Mouse (Mus musculus) embryonic facial prominence, embryonic 15.5 days (tissue): ENCODE measurements around the gene Il11ra1. TPM values are rescaled to one million over a fixed set of nuclear protein-coding genes. Genes with fewer than 3 reads are reported as not detected.
"Not testable (repeated sequence)": the region's sequence is repeated elsewhere in the genome, so short reads cannot be mapped to it uniquely, and the experiment has no call there.

Source experiments
- ATAC-seq: fragments of 200-750 bp; cut with Nextera tagmentation; 2 replicates; pipeline ENCODE4 v1.8.0; 2017; ENCODE audit warnings: low read depth, moderate TSS enrichment; ENCODE audit not compliant: insufficient number of reproducible peaks, low FRiP score, low TSS enrichment
- H3K27ac ChIP-seq: fragments of 300-500 bp; sonication (generic); replicated peaks from 2 replicates; pipeline ENCODE4 v1.5.1; 2015; ENCODE audit warnings: mild to moderate bottlenecking, inconsistent platforms
- H3K27me3 ChIP-seq: fragments of 300-500 bp; sonication (generic); 2 replicates; pipeline ENCODE4 v1.6.1; 2015; ENCODE audit warnings: inconsistent platforms
- H3K36me3 ChIP-seq: fragments of 300-500 bp; sonication (generic); 2 replicates; pipeline ENCODE4 v1.6.1; 2015; ENCODE audit warnings: mild to moderate bottlenecking, inconsistent platforms
- H3K4me1 ChIP-seq: fragments of 300-500 bp; sonication (generic); 2 replicates; pipeline ENCODE4 v1.6.1; 2015; ENCODE audit warnings: inconsistent platforms
- H3K4me2 ChIP-seq: fragments of 300-500 bp; sonication (generic); replicated peaks from 2 replicates; pipeline ENCODE4 v1.6.1; 2015; ENCODE audit warnings: mild to moderate bottlenecking, inconsistent platforms
- H3K4me3 ChIP-seq: fragments of 300-500 bp; sonication (generic); replicated peaks from 2 replicates; pipeline ENCODE4 v1.5.1; 2015; ENCODE audit warnings: mild to moderate bottlenecking, inconsistent platforms
- H3K9ac ChIP-seq: fragments of 300-500 bp; sonication (generic); 2 replicates; pipeline ENCODE4 v1.6.1; 2015; ENCODE audit warnings: inconsistent platforms
- H3K9me3 ChIP-seq: fragments of 300-500 bp; sonication (generic); replicated peaks from 2 replicates; pipeline ENCODE4 v1.6.1; 2016; ENCODE audit warnings: inconsistent platforms
- WGBS: fragments of 180-500 bp; shearing (Covaris S2); methylation state at CpG from one replicate; pipeline ENCODE4 v1.1.7; 2015; 5-methylcytosine and 5-hydroxymethylcytosine counted together
- polyA plus RNA-seq: library from polyadenylated mRNA; unstranded; fragments of >200 nt; fragmentation: Nextera tagmentation; extraction: Ambion mirVana; gene quantifications from 2 replicates; pipeline ENCODE4 v1.2.1, GENCODE M21; 2015

Il11ra1 gene
- polyA plus RNA-seq, 1 experiment from 2014 or later: 407 TPM

DNA sequence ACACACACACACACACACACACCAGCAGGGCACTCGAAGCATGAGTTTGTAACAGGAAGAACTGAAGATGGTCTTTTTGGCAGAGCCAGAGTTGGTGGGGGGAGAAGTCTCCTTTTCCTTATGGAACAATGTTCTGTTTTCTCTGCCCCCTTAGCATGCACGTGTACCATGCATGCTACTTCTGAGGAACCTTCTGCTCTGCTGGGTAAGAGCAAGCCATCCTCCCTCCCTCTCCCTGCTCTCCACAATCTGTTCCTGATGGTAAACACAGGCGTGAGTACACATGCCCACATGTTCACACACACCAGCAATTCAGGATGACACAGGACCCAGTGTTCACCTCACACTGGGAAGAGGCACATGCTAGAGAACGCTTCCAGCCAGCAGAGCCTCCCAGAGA is 18.6 kb upstream of the Il11ra1 start:
- ATAC-seq: no peak
- Histone ChIP-seq H3K27me3 (no peaks in the 10 kb centered on the region), H3K36me3 (no peaks in the 10 kb centered on the region), H3K4me1 (peaks cover 55% of the 10 kb centered on the region), H3K4me3 (no peak overlapping the region), H3K27ac (no peak overlapping the region), H3K9me3 (no peaks in the 10 kb centered on the region), H3K9ac (no peak overlapping the region), H3K4me2 (no peak overlapping the region)
- WGBS: 40% methylated on average over 4 of the region's 4 CpGs

DNA sequence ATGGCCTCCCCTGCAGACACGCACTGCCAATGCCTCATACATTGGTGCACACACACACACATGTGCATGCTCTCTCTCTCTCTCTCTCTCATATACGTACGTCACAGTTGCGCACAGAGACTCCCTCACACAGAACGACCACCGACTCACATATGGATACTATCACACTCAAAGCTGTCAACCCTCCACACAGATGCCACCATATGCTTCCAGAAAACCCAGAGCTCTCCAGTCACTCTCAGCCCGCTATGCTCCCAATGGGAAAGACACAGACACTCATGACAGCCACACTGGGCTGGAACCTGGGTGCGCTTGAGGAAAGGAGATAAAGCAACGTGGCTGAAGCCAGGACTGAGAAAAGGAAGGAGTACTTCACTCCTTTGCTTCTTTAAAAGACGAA is 17.8 kb upstream of the Il11ra1 start:
- no peak overlapping the region for H3K4me2 ChIP-seq
- H3K4me1 ChIP-seq: peaks cover 48% of the 10 kb centered on the region
- no peak overlapping the region for H3K9ac ChIP-seq
- no peak overlapping the region for H3K4me3 ChIP-seq
- no peaks in the 10 kb centered on the region for H3K36me3 ChIP-seq
- ATAC-seq: no peak
- H3K27ac ChIP-seq: no peak overlapping the region
- H3K27me3 ChIP-seq: no peaks in the 10 kb centered on the region
- H3K9me3 ChIP-seq: no peaks in the 10 kb centered on the region
- WGBS: 61% methylated on average over 10 of the region's 10 CpGs

DNA sequence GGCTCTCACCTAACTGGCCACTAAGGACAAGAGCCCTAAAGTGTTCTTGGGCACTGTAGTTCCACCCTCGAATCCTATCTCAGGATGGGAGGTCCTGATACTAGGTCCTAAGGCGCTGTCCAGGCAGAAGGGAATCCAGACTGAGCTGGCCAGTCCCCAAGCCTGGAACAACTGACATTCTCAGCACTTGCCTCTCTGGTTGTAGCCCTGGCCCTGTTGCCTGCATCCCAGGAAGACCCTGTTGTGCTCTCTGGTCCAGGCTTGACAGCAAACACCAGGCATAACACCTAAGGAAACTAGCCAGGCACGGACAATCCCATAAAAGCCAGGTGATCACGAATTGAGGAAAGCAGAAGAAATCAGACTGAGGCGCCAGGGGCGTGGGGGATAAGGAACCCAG is 17.0 kb upstream of the Il11ra1 start:
- WGBS: 37% methylated on average over 6 of the region's 6 CpGs
- 0 out of 2 replicates have a peak overlapping the region, but pooled peaks have one; percentile 5 for H3K27ac ChIP-seq

DNA sequence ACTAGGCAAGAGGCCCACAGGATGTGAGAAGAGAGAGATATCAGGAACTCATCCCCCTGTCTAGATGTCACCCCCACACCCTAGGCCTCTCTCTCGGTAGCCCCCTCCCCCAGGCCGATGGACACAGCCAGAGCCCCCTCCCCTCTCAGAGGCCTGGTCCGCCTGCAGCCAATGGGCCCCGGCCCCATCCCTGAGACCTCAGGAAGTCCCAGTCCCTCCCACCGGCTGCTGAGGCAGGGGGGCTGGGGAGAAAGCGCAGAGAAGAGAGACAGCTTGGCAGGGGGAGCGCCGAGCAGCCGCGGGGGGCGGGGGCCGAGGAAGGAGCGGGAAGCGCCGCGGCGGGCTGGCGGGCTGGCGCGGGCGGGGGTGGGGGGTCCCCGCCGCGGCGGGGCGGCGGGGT is 16.5 kb upstream of the Il11ra1 start:
- H3K27me3 ChIP-seq, H3K9me3 ChIP-seq, H3K9ac ChIP-seq, H3K27ac ChIP-seq, H3K36me3 ChIP-seq: not testable (repeated sequence)
- H3K4me3 ChIP-seq: peak overlapping the region; percentile 25; the same call in 1 of the 2 replicates
- H3K4me1 ChIP-seq: peaks cover 40% of the 10 kb centered on the region
- ATAC-seq: peak; percentile 30; the same call in 1 of the 2 replicates
- H3K4me2 ChIP-seq: peak overlapping the region; percentile 41
- WGBS: 2% methylated on average over 19 of the region's 27 CpGs

More for the DNA sequence above, 17.0 kb upstream of the Il11ra1 start:
- H3K27me3 ChIP-seq: no peaks in the 10 kb centered on the region
- H3K4me1 ChIP-seq: peaks cover 40% of the 10 kb centered on the region
- H3K4me2 ChIP-seq: no peak overlapping the region; the same call in 1 of the 2 replicates
- no peaks in the 10 kb centered on the region for H3K36me3 ChIP-seq
- no peaks in the 10 kb centered on the region for H3K9me3 ChIP-seq
- no peak overlapping the region for H3K4me3 ChIP-seq
- H3K9ac ChIP-seq: no peak overlapping the region
- ATAC-seq: no peak

DNA sequence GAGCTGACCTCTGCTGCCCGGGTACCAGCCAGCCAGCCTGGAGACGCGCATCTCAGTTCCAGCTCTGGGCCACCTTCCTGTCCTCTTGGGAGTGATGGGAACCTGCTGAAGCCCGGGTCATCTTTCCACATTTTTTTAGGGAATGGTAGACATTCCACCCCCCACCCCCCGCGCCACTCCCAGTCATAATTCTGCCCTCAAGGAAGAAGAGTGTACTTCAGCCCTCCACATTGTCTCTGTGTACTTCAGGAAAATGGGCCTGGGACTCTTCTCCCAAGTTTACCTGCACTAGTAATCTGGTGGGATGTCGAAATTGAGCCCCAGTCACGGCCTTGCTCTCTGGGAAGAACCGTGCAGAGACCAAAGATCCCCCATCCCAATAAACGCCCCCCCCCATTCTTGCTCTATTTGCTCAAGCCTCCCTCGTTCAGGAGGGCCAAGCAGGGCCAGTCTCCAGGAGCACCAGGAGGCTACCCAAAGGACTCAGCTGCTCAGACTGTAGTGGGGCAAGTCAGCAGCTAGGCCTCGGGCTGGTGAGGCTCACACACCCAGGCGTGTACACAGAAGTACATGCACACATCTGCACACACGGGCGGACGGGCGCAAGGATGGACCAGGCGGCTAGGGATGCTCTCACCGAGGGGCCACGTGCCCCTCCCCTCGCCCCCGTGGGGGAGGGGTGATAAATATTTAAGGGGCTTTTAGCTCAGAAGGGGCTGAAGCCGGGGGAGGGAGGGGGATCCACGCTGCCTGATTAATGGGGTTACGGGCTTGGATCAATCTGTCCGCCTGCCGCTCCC is 15.5 kb upstream of the Il11ra1 start:
- ATAC-seq, H3K9me3 ChIP-seq, H3K27ac ChIP-seq, H3K9ac ChIP-seq, H3K27me3 ChIP-seq, H3K36me3 ChIP-seq: not testable (repeated sequence)
- H3K4me3 ChIP-seq: 0 out of 2 replicates have a peak overlapping the region, but pooled peaks have one; percentile 13
- 11% methylated on average over 27 of the region's 27 CpGs for WGBS
- H3K4me1 ChIP-seq: peaks cover 32% of the 10 kb centered on the region
- peak overlapping the region; percentile 34 for H3K4me2 ChIP-seq

DNA sequence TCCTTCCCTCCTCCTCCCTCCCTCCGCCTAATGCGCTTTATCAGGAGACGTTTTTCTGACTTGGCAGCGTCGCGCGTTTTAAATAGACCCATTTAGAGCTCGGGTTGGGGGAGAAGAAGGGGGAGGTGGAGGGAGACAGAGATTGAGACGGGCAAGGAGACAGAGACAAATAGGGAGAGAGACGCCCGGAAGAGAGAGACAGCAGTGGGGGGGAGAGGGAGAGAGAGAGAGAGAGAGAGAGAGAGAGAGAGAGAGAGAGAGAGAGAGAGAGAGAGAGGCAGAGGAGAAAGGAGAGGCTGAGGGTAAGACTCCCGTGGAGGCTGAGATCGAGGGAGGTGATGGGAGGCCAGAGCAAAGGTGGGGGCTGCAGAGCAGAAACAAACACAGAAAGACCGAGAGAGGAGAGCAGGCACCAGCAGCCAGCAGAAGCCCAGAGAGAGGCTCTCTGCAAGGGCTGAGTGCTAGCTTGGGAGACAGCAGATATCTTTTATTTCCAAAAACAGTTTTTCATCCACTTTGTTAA is 14.8 kb upstream of the Il11ra1 start:
- not testable (repeated sequence) for H3K9ac ChIP-seq, ATAC-seq, H3K36me3 ChIP-seq, H3K27ac ChIP-seq, H3K4me2 ChIP-seq, H3K4me3 ChIP-seq, H3K27me3 ChIP-seq, H3K9me3 ChIP-seq
- peaks cover 25% of the 10 kb centered on the region for H3K4me1 ChIP-seq
- WGBS: 3% methylated on average over 11 of the region's 14 CpGs

DNA sequence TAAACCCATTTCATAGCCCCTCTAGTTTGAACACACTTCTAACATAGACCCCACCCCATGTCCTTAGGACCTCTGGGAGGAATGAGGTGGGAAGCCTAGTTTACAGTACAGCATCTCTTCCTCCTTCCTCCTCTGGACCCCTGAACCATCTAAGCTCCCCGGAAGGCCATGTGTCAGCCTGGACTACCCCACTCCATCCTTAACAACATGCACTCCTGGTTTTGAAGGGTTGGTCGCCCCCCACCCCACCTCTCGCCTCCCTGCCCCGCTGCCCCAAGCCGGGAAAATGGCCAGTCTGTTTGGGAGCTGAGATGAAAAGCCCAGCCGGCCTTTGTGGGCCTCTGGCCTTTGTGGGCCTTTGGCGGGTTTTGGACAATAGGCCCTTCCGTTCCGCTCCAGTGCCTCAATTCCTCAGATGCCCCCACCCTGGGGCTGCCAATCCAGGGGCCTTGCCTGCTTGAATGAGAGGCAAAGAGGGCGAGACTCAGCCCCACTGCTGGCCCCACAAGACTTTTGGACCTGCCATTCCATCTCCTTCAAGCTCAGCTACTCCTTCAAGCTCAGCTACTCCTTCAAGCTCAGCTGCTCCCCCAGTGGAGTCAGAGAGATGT is 13.8 kb upstream of the Il11ra1 start:
- H3K9ac ChIP-seq, ATAC-seq, H3K36me3 ChIP-seq, H3K27me3 ChIP-seq, H3K4me2 ChIP-seq, H3K4me3 ChIP-seq, H3K9me3 ChIP-seq, H3K27ac ChIP-seq: not testable (repeated sequence)
- H3K4me1 ChIP-seq: peaks cover 17% of the 10 kb centered on the region
- 55% methylated on average over 10 of the region's 10 CpGs for WGBS

DNA sequence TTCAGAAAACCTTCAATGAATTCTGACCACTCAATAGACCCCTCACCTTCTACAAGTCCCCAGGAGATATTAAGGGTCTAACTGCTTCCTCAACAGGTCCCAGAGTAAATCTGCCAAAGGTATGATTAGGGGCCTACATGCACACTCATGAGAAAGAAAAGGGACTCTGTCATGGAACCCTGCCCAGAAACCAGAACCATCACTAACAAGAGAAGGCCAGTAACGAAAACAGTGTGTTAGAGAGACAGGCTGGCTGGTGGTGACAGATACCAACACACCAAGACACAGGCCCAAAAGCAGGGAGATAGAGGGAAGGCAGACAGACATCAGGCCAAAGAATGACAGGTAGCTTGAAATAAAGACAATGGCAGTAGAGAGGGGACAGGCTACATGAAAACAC is 11.2 kb upstream of the Il11ra1 start:
- H3K4me2 ChIP-seq, H3K9me3 ChIP-seq, ATAC-seq, H3K4me3 ChIP-seq, H3K4me1 ChIP-seq, H3K27ac ChIP-seq, H3K36me3 ChIP-seq, H3K9ac ChIP-seq, H3K27me3 ChIP-seq: not testable (repeated sequence)
- WGBS: 32% methylated on average over 1 of the region's 1 CpGs

DNA sequence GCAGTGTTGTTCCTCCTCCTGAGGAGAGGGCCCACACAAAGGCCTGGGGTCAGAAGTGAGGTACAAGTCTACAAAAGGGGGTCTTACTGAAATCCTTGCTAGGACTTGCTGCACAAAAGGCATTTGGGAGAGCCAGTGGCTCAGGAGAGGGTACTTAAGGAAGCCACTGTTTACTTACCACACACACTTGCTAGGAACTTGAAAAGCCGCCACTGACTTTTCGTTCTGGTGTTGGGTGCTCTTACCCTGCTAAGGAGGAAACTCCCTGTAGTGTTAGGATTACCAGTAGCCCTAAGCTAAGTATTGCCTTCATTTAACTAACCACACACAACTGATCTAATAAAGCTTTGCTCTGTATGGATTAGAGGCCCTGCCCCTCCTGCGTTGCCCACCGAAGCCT is 9.8 kb upstream of the Il11ra1 start:
- H3K9me3 ChIP-seq, ATAC-seq, H3K27me3 ChIP-seq, H3K4me3 ChIP-seq, H3K9ac ChIP-seq, H3K4me1 ChIP-seq, H3K36me3 ChIP-seq, H3K4me2 ChIP-seq, H3K27ac ChIP-seq: not testable (repeated sequence)
- WGBS: no CpG with 5 or more reads among the region's 4 CpGs

DNA sequence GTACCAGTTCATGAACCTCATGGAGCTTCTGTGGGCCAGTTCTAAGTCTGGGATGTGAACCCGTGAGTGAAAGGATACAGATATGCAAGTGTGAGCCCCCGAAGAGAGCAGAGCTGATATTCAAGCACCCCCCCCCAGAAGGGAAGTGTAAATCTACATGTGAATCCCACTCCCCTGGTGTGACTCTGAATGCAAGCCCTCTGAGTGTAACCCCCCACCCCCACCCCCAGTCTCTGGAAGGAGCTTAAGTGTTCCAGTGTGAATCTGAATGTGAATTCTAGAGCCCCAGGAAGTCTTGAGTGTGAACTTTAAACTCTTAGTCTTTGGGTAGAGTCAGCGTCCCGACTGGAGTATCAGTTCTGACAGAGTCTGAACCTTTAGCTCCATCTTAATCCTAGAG is 6.3 kb upstream of the Il11ra1 start:
- H3K4me2 ChIP-seq: not testable (repeated sequence)

DNA sequence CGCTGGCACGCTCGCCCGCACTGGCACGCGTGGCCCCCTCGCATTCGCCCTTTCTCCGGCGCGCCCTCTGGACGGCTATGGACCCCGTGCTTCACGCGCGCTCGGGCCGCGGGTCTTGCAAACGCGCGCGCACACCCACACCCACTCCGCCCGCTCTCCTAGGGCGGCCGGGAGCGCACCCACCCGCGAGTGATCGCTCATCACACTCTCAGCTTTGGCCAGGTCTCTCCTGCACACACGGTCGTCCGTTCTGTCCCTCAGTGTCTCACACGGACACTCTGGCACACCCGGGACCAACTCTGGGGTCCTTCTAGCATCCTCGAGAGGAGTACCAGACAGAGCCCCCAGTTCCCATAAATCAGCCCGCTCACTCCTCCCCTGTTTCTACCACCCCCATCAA is 4.0 kb upstream of the Il11ra1 start:
- not testable (repeated sequence) for H3K4me3 ChIP-seq, H3K9ac ChIP-seq, H3K4me1 ChIP-seq, ATAC-seq, H3K9me3 ChIP-seq, H3K27me3 ChIP-seq, H3K27ac ChIP-seq, H3K36me3 ChIP-seq
- 6% methylated on average over 8 of the region's 38 CpGs for WGBS
- peak overlapping the region; percentile 37 for H3K4me2 ChIP-seq

More for the DNA sequence above, 6.3 kb upstream of the Il11ra1 start:
- ATAC-seq, H3K36me3 ChIP-seq, H3K9ac ChIP-seq, H3K27ac ChIP-seq, H3K27me3 ChIP-seq, H3K4me3 ChIP-seq, H3K9me3 ChIP-seq, H3K4me1 ChIP-seq: not testable (repeated sequence)
- 20% methylated on average over 4 of the region's 4 CpGs for WGBS
